Mouse (Mus musculus) CH12.LX (cell line): ENCODE measurements at regions not wholly inside any gene's neighbourhood (a gene's known extent, or its start where the extent isn't known, plus 50 kb on each side); places are given as distances from the start of the nearest gene placed in this dataset.
A peak's percentile ranks its signal among the peaks of the same experiment; 100 is the strongest.

ENCODE experiments used
- DNase-seq: peaks from one replicate; pipeline ENCODE4 v3.0.0-alpha.2; 2013; ENCODE audit errors: extremely low read depth
- H3K27ac ChIP-seq: 2 replicates; pipeline ENCODE4 v1.5.1; 2012; ENCODE audit warnings: low read depth, mild to moderate bottlenecking, control low read depth, moderate library complexity; ENCODE audit not compliant: insufficient read depth
- H3K27me3 ChIP-seq: replicated peaks from 2 replicates; pipeline ENCODE3; 2012; ENCODE audit warnings: inconsistent platforms
- H3K36me3 ChIP-seq, 2 experiments: replicated peaks in 1 of 2; 2 replicates each; pipeline versions ENCODE3 to v1.6.1; 2012; ENCODE audit warnings: inconsistent platforms in 1 of 2, low read length in 1 of 2, mild to moderate bottlenecking in 1 of 2, mixed read lengths in 1 of 2, moderate library complexity in 1 of 2; ENCODE audit not compliant: control insufficient read depth in 1 of 2, insufficient read depth in 1 of 2
- H3K4me1 ChIP-seq, 2 experiments: 2 replicates each; pipeline ENCODE4 v1.6.1; 2012; ENCODE audit warnings: inconsistent platforms in 1 of 2, moderate library complexity in 1 of 2; ENCODE audit not compliant: insufficient read depth in 2 of 2, control insufficient read depth in 1 of 2
- H3K4me2 ChIP-seq: 2 replicates; pipeline ENCODE4 v1.6.1; 2012; ENCODE audit warnings: low read depth, mild to moderate bottlenecking, control low read depth; ENCODE audit not compliant: poor library complexity, insufficient read depth, severe bottlenecking
- H3K4me3 ChIP-seq, 3 experiments: fragments of 150-350 bp in 1 of 3; sonication (generic) in 1 of 3; replicated peaks in 1 of 3; 2 replicates each; pipeline versions ENCODE3 to v1.5.1; 2011 to 2012; ENCODE audit warnings: low read depth in 2 of 3, low read length in 2 of 3, mild to moderate bottlenecking in 2 of 3, moderate library complexity in 2 of 3, control low read depth in 1 of 3, improper control_type of control experiment in 1 of 3, inconsistent platforms in 1 of 3, mixed read lengths in 1 of 3; ENCODE audit not compliant: poor library complexity in 1 of 3
- H3K79me2 ChIP-seq: replicated peaks from 2 replicates; pipeline ENCODE4 v1.6.1; 2012; ENCODE audit warnings: mild to moderate bottlenecking, moderate library complexity; ENCODE audit not compliant: control insufficient read depth, poor library complexity, insufficient read depth, severe bottlenecking; ENCODE audit errors: extremely low read depth
- H3K9ac ChIP-seq: 2 replicates; pipeline ENCODE4 v1.6.1; 2012; ENCODE audit warnings: low read depth, mild to moderate bottlenecking, control low read depth, moderate library complexity; ENCODE audit not compliant: insufficient read depth
- H3K9me3 ChIP-seq: replicated peaks from 2 replicates; pipeline ENCODE3; 2012; ENCODE audit warnings: low read length, inconsistent platforms, mixed read lengths
- CHD1 ChIP-seq: IDR thresholded peaks from 2 replicates; pipeline ENCODE4 v1.6.1; 2012; ENCODE audit warnings: low read depth, low read length, improper control_type of control experiment, inconsistent platforms
- CHD2 ChIP-seq: IDR thresholded peaks from 2 replicates; pipeline ENCODE4 v1.6.1; 2011; ENCODE audit warnings: low read length, improper control_type of control experiment
- CTCF ChIP-seq, 2 experiments: IDR thresholded peaks in 1 of 2; conservative IDR thresholded peaks in 1 of 2; 2 replicates each; pipeline ENCODE4 v1.5.1; 2011 to 2012; ENCODE audit warnings: low read depth in 2 of 2, low read length in 2 of 2, improper control_type of control experiment in 1 of 2, inconsistent platforms in 1 of 2, mild to moderate bottlenecking in 1 of 2, moderate library complexity in 1 of 2
- ETS1 ChIP-seq: conservative IDR thresholded peaks from 2 replicates; pipeline ENCODE4 v1.6.1; 2012; ENCODE audit warnings: low read depth, mild to moderate bottlenecking, inconsistent platforms, low read length, improper control_type of control experiment, moderate library complexity
- GABPA ChIP-seq: IDR thresholded peaks from 2 replicates; pipeline ENCODE4 v1.6.1; 2012; ENCODE audit warnings: low read depth, low read length, improper control_type of control experiment, inconsistent platforms; ENCODE audit not compliant: insufficient replicate concordance
- HCFC1 ChIP-seq: IDR thresholded peaks from 2 replicates; pipeline ENCODE4 v1.6.1; 2012; ENCODE audit warnings: low read depth, mild to moderate bottlenecking, inconsistent platforms, low read length, improper control_type of control experiment
- IRF4 ChIP-seq: IDR thresholded peaks from 2 replicates; pipeline ENCODE4 v1.6.1; 2014; ENCODE audit warnings: low read depth, mild to moderate bottlenecking, inconsistent platforms, low read length, improper control_type of control experiment
- KAT2A ChIP-seq: IDR thresholded peaks from 2 replicates; pipeline ENCODE4 v1.6.1; 2012; ENCODE audit warnings: low read length, improper control_type of control experiment, inconsistent platforms; ENCODE audit not compliant: insufficient replicate concordance
- MAFK ChIP-seq: IDR thresholded peaks from 2 replicates; pipeline ENCODE4 v1.6.1; 2011; ENCODE audit warnings: low read length, improper control_type of control experiment; ENCODE audit not compliant: insufficient replicate concordance
- MEF2A ChIP-seq: IDR thresholded peaks from 2 replicates; pipeline ENCODE4 v1.6.1; 2014; ENCODE audit warnings: low read depth, mild to moderate bottlenecking, inconsistent platforms, low read length, improper control_type of control experiment, borderline replicate concordance
- MXI1 ChIP-seq: IDR thresholded peaks from 2 replicates; pipeline ENCODE4 v1.6.1; 2011; ENCODE audit warnings: mild to moderate bottlenecking, low read depth, low read length, improper control_type of control experiment
- NELFE ChIP-seq: IDR thresholded peaks from 2 replicates; pipeline ENCODE4 v1.6.1; 2011; ENCODE audit warnings: low read depth, low read length, improper control_type of control experiment
- NRF1 ChIP-seq: IDR thresholded peaks from 2 replicates; pipeline ENCODE4 v1.6.1; 2014; ENCODE audit warnings: low read depth, mild to moderate bottlenecking, inconsistent platforms, low read length, improper control_type of control experiment, moderate library complexity
- PAX5 ChIP-seq: IDR thresholded peaks from 2 replicates; pipeline ENCODE4 v1.6.1; 2012; ENCODE audit warnings: low read length, inconsistent platforms, mixed read lengths
- POLR2AphosphoS2 ChIP-seq: IDR thresholded peaks from 2 replicates; pipeline ENCODE4 v1.6.1; 2011; ENCODE audit warnings: low read depth, low read length, improper control_type of control experiment
- RAD21 ChIP-seq: IDR thresholded peaks from 2 replicates; pipeline ENCODE4 v1.6.1; 2011; ENCODE audit warnings: low read depth, mild to moderate bottlenecking, low read length, improper control_type of control experiment, moderate library complexity
- RCOR1 ChIP-seq: conservative IDR thresholded peaks from 2 replicates; pipeline ENCODE4 v1.6.1; 2012; ENCODE audit warnings: low read depth, mild to moderate bottlenecking, inconsistent platforms, low read length, improper control_type of control experiment
- TBP ChIP-seq: conservative IDR thresholded peaks from 2 replicates; pipeline ENCODE4 v1.6.1; 2011; ENCODE audit warnings: low read depth, low read length, improper control_type of control experiment
- TCF12 ChIP-seq: IDR thresholded peaks from 2 replicates; pipeline ENCODE4 v1.6.1; 2014; ENCODE audit warnings: low read depth, mild to moderate bottlenecking, inconsistent platforms, low read length, improper control_type of control experiment
- USF1 ChIP-seq: IDR thresholded peaks from 2 replicates; pipeline ENCODE4 v1.6.1; 2014; ENCODE audit warnings: low read depth, mild to moderate bottlenecking, inconsistent platforms, low read length, improper control_type of control experiment
- USF2 ChIP-seq: conservative IDR thresholded peaks from 2 replicates; pipeline ENCODE4 v1.6.1; 2011; ENCODE audit warnings: low read depth, low read length, improper control_type of control experiment
- ZC3H11A ChIP-seq: IDR thresholded peaks from 2 replicates; pipeline ENCODE4 v1.6.1; 2012; ENCODE audit warnings: low read depth, mild to moderate bottlenecking, inconsistent platforms, low read length, improper control_type of control experiment
- ZKSCAN1 ChIP-seq: IDR thresholded peaks from 2 replicates; pipeline ENCODE4 v1.6.1; 2012; ENCODE audit warnings: low read depth, inconsistent platforms, low read length, improper control_type of control experiment, borderline replicate concordance
- ZMIZ1 ChIP-seq: IDR thresholded peaks from 2 replicates; pipeline ENCODE4 v1.6.1; 2012; ENCODE audit warnings: low read depth, mild to moderate bottlenecking, inconsistent platforms, low read length, improper control_type of control experiment
- ZNF384 ChIP-seq: IDR thresholded peaks from 2 replicates; pipeline ENCODE4 v1.6.1; 2012; ENCODE audit warnings: low read depth, low read length, improper control_type of control experiment, inconsistent platforms
- dilution Hi-C: fragments of 300-500 bp; cut with MboI; formaldehyde crosslinking; loops from 2 replicates; pipeline ENCODE4 v1.14.3; 2020; ENCODE audit warnings: low sequenced_read_pairs; ENCODE audit not compliant: extremely low pct_unique_long_range_greater_than_20kb, extremely low pct_ligation_motif_present
- in situ Hi-C: fragments of 300-500 bp; cut with MboI; formaldehyde crosslinking; loops from 3 replicates; pipeline ENCODE4 v1.14.3; 2019; ENCODE audit warnings: low sequenced_read_pairs, low pct_ligation_motif_present, low pct_unique_long_range_greater_than_20kb, mixed read lengths

DNA sequence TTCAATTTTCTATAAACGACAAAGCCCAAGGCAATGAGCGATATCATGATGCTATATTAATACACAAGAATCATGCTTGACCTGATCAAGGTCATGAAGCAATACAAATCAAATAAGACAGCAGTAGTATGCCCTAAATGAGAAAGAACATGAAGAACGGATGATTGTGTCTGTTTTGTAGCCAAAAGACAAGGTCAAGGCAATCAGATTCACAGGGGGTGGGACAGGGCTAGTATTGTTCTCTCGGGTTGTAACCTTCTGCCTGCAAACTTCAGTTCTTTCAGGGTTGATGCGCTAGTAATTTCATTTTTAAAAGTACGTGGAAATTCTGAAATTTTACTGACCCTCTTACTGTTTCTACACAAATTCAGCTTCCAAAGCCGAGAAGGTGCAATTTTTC is 206.7 kb downstream of the Arl4a start:
- H3K4me2 ChIP-seq = peak overlapping the region; percentile 5; the same call in 1 of the 2 replicates
- no peaks in the 10 kb centered on the region for H3K79me2 ChIP-seq
- dilution Hi-C loops (no loop called here), in situ Hi-C loops (no loop called here)
- H3K27me3 ChIP-seq = no peaks in the 10 kb centered on the region
- no peak overlapping the region for H3K4me3 ChIP-seq
- no peak overlapping the region for H3K9ac ChIP-seq
- no peaks in the 10 kb centered on the region for H3K9me3 ChIP-seq
- TF ChIP-seq HCFC1 = no peak
- TF ChIP-seq MAFK = no peak
- TF ChIP-seq ETS1 = no peak
- no peak for TF ChIP-seq USF2
- no peak for TF ChIP-seq NELFE
- TF ChIP-seq RCOR1 = no peak
- no peak for TF ChIP-seq RAD21
- TF ChIP-seq CHD2 = no peak
- no peak for TF ChIP-seq TCF12
- TF ChIP-seq TBP = no peak
- TF ChIP-seq USF1 = no peak
- no peaks in the 10 kb centered on the region for H3K36me3 ChIP-seq
- no peak overlapping the region for H3K27ac ChIP-seq
- peaks cover 0 to 9% of the 10 kb centered on the region in 2 experiments; a peak in 2 of 4 replicates for H3K4me1 ChIP-seq
- no peak for DNase-seq

DNA sequence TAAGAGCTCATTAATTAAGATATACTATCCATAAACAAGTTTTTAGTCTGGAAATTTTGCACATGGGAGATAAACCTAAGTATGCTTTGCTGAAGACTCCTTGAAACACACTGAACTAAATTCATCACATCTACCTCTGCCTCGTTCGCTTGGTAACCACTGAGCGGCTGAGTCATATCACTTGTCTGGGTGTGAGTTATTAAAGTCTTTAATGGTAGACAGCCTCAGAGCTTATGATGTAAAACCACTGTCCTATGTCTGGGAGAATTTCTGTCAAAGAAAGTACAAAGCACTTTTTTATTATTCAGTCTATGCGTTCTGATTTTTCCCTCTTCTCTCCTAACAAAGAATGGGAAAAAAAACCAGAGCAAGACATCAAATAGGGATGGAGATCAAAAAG is 207.3 kb downstream of the Arl4a start:
- H3K79me2 ChIP-seq = no peaks in the 10 kb centered on the region
- in situ Hi-C loops = no loop called here
- H3K27me3 ChIP-seq = no peaks in the 10 kb centered on the region
- TF ChIP-seq HCFC1 (no peak), KAT2A (no peak), NRF1 (no peak), USF1 (no peak), ZC3H11A (no peak), IRF4 (no peak), ZMIZ1 (no peak), NELFE (no peak), CHD1 (no peak), RCOR1 (no peak), MAFK (no peak), MEF2A (no peak), ZKSCAN1 (no peak), POLR2AphosphoS2 (no peak), ZNF384 (no peak), MXI1 (no peak), PAX5 (no peak), ETS1 (no peak), CTCF (conservative IDR thresholded peaks at IDR 0.05 in 1 of 2, IDR thresholded peaks at IDR 0.05 in 1 of 2; ENCODE audit: low read depth in 2 of 2, low read length in 2 of 2) (no peak), GABPA (no peak)
- TF ChIP-seq, all 38 proteins: peak for 0
- Histone ChIP-seq H3K9ac (no peak overlapping the region), H3K4me3 (no peak overlapping the region), H3K4me2 (no peak overlapping the region), H3K36me3 (no peaks in the 10 kb centered on the region), H3K27ac (no peak overlapping the region), H3K4me1 (peaks cover 0 to 9% of the 10 kb centered on the region in 2 experiments; a peak in 2 of 4 replicates), H3K9me3 (no peaks in the 10 kb centered on the region)
- dilution Hi-C loops = no loop called here
- no peak for DNase-seq
